Mouse (Mus musculus): ENCODE results near the gene Xlr5a. TPM values are rescaled to one million over a fixed set of nuclear protein-coding genes. Genes with fewer than 3 reads are reported as not detected.
A peak's percentile ranks its signal among the peaks of the same experiment; 100 is the strongest.
"Not testable (repeated sequence)": the region's sequence is repeated elsewhere in the genome, so short reads cannot be mapped to it uniquely, and the experiment has no call there.

Xlr5a gene
- total RNA-seq (2017) = not detected in 2 replicates

DNA sequence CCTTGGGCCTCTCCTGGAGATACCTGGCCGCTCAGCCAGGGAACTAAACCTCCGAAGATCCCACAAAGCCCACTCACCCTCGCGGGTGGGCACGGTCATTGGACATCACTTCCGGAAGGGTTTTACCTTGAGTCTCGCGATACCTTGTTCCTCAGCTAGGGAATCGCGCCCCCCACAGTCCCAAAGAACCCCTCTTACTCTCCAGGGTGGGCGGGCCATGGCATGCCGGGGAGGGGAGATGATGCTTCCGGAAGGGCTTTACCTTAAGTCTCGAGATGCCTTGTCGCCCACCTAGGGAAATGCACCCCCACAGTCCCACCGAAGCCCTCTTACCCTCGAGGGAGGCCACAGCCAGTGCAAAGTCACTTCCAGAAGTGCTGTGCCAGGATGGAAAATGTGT, at the start of gene Xlr5a, which contains the start of gene Xlr5c:
Gene Xlr5a (minus strand): TSS at position 101 of the 400 bp plus-strand sequence.
Gene Xlr5c (minus strand): TSS at position 101 of the 400 bp plus-strand sequence.
- ATAC-seq (replicated peaks in 1 of 2; ENCODE audit: insufficient read depth in 1 of 2, low FRiP score in 2 of 2, low TSS enrichment in 1 of 2, low read depth in 1 of 2, poor library complexity in 2 of 2, severe bottlenecking in 2 of 2) = not testable (repeated sequence)

DNA sequence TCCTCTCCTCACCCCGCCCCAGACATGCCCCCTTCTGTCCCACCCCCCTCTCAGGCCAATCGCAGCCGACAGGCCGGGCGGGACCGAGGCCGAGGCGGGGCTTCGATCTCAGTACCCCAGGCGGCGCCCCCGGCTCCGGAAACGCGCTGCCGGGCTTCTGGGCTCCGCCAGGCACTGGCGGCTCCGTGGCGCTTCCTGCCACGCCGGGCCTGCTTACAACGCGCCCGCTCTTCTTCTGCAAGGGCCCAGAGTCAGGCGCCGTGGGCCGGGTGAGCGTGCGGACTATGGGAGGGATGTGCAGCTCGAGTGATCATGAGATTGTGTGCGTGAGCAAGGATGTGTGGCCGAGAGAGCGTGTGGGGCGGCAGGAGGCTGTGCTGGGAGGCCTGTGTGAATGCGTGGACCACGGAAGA, 49.7 kb upstream of the Xlr5a start, which contains the start of gene Zfp275:
Gene Zfp275 (plus strand): TSS at position 139 of the 413 bp plus-strand sequence.
- peak; percentile 94 to 96 for ATAC-seq (replicated peaks in 1 of 2; ENCODE audit: insufficient read depth in 1 of 2, low FRiP score in 2 of 2, low TSS enrichment in 1 of 2, low read depth in 1 of 2, poor library complexity in 2 of 2, severe bottlenecking in 2 of 2)

DNA sequence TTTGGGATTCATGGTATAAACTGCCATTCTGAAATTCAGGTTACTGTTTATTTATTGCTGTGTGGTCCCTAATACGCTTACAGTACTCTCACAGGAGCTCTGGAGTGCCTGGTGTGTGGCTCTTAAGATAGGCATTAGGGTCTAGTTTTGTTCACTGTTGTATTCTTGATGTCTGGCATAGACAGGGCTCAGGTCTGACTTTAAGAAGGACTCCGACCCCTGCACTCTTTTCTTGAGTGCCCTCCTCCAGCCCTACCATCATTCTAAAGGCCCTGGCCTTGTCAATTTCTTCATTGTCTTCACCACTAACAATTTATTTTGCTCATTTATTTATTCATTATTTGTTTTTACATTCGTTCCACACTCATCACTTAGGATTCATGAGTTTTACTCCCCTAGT, 49.3 kb upstream of the Xlr5a start:
- ATAC-seq (replicated peaks in 1 of 2; ENCODE audit: insufficient read depth in 1 of 2, low FRiP score in 2 of 2, low TSS enrichment in 1 of 2, low read depth in 1 of 2, poor library complexity in 2 of 2, severe bottlenecking in 2 of 2) = 0 out of 4 replicates have a peak, but pooled peaks of 1 of the 2 experiments have one; percentile 13

DNA sequence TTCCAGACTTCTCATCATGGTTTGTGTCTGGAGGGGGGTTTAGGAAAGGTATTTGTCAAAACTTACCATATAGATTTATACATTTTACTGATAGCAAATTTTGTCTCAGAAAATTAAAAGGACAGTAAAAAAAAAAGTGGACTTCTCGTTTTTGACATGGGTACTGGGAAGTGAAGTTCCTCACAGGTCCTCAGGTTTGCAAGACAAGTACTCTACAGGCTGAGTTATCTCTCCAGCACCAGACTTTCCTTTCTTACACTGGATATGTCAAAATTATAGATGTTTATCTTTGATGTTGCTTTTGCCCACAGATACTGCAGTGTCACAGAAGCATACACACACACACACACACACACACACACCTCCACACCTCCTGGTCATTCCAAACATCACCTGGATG, 48.7 kb upstream of the Xlr5a start:
- no peak for ATAC-seq (replicated peaks in 1 of 2; ENCODE audit: insufficient read depth in 1 of 2, low FRiP score in 2 of 2, low TSS enrichment in 1 of 2, low read depth in 1 of 2, poor library complexity in 2 of 2, severe bottlenecking in 2 of 2)

DNA sequence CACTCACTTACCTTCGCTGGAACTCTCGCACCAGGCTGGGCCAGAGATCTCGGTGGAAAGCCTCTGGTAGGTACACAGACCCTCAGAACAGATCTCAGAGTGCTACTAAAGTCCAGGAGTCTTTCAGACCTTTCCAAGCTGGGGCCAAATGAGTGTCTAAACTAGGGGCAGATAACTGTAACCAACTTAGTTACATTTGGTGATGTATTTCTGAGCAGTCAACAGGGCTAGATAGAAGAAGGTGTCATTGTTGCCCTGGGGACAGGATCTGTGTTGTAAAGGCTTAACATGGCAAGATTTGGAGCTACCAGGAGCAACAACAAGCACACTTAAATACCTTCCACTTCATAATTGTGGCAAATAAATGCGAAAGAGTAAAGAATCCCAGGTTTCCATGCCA, 44.0 kb upstream of the Xlr5a start, which contains the start of gene Gm45015:
Gene Gm45015 (minus strand): TSS at position 101 of the 400 bp plus-strand sequence.
- no peak for ATAC-seq (replicated peaks in 1 of 2; ENCODE audit: insufficient read depth in 1 of 2, low FRiP score in 2 of 2, low TSS enrichment in 1 of 2, low read depth in 1 of 2, poor library complexity in 2 of 2, severe bottlenecking in 2 of 2)

DNA sequence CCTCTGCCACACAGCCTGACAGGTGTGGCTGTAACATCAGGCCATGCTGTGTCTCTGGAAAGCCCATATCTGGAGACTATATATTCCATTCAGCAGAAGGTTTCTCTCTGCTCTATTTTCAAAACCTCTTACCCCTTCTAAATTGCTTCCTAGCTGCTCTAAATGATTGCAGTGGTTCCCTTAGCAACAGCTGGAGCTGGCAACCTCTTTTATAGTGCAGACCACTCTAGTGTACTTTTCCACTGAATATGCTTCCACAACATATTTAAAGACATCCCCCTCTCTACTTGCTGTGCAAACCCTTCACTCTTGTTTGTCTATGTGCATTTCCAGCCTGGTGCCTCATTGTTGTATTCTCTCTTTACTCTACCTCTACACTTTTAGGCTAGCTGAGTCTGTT, 40.8 kb upstream of the Xlr5a start:
- ATAC-seq (replicated peaks in 1 of 2; ENCODE audit: insufficient read depth in 1 of 2, low FRiP score in 2 of 2, low TSS enrichment in 1 of 2, low read depth in 1 of 2, poor library complexity in 2 of 2, severe bottlenecking in 2 of 2) = no peak

DNA sequence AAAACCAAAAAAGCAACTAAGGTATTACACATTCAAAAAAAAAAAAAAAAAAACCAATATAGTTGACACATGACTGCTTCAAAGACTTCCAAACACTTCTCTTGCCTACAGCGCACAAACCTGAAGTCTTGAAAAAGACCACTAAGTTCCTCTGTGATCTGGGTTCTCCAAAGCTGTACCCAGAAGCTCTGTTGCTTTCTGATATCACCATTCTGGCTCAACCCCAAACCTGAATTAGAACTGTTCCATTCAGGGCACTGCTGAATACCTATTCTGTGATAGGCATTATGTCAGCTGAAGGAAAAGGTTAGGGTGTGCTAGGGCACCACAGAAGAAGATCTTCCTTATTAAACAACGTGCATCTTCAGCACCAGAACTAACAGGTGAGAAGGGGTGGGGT, 34.4 kb upstream of the Xlr5a start:
- ATAC-seq (replicated peaks in 1 of 2; ENCODE audit: insufficient read depth in 1 of 2, low FRiP score in 2 of 2, low TSS enrichment in 1 of 2, low read depth in 1 of 2, poor library complexity in 2 of 2, severe bottlenecking in 2 of 2) = no peak

DNA sequence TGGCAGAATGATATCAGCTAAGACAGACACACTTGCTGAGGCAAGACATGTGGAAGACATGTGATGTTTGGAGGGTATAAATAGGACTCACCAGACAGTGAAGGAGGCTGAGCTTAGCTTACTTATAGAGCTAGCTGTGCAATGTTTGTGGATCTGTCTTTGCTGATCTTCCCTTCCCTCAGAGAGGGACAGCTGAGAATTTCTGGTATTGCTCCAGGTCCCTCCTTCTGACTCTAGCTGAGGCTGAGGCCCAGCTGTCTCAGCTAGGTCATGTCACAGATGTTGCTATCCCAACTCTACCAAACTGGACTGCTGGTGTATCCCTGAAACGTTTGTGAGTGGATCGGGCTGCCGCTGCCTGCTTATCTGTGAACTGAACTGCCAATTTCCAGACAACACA, 28.3 kb upstream of the Xlr5a start:
- ATAC-seq (replicated peaks in 1 of 2; ENCODE audit: insufficient read depth in 1 of 2, low FRiP score in 2 of 2, low TSS enrichment in 1 of 2, low read depth in 1 of 2, poor library complexity in 2 of 2, severe bottlenecking in 2 of 2) = no peak

DNA sequence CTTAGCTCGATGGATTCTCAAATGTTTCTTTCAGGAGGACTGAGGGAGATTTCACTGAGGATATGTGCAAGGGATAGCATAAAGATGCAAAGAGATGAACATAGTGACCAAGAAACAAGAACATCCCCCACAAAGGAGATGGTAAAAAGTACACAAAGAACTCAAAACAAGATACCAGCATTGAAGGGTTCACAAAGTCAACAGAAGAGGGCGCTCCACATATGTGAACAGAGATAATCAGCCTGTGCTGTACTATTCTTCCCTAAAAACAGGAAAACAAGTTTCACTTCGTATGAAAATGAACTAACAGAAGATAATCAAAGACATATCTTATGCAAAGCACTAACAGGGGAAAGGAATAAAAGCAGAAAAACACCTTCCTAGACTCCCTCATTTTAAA, 19.7 kb upstream of the Xlr5a start:
- ATAC-seq (replicated peaks in 1 of 2; ENCODE audit: insufficient read depth in 1 of 2, low FRiP score in 2 of 2, low TSS enrichment in 1 of 2, low read depth in 1 of 2, poor library complexity in 2 of 2, severe bottlenecking in 2 of 2) = no peak

DNA sequence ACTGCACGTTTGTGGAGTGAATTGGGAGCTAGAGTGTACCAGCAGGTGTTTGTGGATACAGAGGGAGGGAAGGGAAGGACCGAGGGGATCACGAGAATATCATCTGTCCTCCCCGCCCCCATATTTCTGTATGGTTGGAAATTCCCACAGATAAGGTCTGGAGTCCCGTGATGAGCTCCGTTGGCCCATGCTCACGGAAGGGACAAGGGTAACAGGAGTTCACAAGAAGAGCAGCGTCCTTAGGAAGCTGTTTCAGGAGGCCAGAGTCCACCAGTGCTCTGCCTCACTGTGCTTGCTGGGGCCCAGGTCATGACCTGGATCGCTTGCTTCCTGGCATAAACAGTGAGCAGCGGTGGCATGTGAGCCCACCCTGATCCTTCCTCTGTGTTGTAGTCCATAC, 3.0 kb upstream of the Xlr5a start:
- not testable (repeated sequence) for ATAC-seq (replicated peaks in 1 of 2; ENCODE audit: insufficient read depth in 1 of 2, low FRiP score in 2 of 2, low TSS enrichment in 1 of 2, low read depth in 1 of 2, poor library complexity in 2 of 2, severe bottlenecking in 2 of 2)

DNA sequence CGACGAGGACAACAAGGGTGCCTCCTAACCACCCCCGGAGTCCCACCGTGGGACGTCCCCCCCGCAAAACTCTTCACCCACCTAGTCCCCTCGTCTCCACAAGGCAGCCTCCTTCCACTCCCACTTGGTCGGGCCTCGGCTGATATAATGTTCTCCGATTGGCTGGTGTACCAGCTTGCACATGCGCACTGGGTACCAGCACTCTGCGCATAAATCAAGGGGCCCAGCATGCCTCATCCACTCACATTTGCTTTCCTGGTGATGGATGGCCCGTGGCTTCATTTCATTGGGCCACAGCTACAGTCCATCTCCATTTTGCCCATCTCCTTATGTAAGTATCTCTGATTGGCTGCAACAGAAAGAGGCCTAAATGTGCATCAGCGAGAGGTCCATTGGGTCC, 27.5 kb downstream of the Xlr5a start, which contains the start of gene Xlr3c:
Gene Xlr3c (minus strand): TSS at position 121 of the 400 bp plus-strand sequence.
- ATAC-seq (replicated peaks in 1 of 2; ENCODE audit: insufficient read depth in 1 of 2, low FRiP score in 2 of 2, low TSS enrichment in 1 of 2, low read depth in 1 of 2, poor library complexity in 2 of 2, severe bottlenecking in 2 of 2) = not testable (repeated sequence)

DNA sequence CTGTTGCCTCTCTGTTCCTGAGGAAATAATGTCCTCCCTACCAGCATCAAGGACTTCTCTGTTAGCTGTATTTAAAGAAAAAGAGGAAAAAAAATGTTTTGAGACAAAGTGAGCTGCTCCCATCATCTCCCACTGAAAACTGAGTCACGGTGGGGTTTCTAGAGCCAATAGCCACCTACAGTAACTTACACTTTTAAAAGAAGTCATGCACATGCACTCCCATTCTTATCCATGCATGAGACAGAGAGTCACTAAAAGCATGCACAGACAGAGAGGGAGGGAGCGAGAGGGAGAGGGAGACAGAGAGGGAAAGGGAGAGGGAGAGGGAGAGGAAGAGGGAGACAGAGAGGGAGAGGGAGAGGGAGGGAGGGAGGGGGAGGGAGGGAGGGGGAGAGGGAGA, 30.3 kb downstream of the Xlr5a start:
- not testable (repeated sequence) for ATAC-seq (replicated peaks in 1 of 2; ENCODE audit: insufficient read depth in 1 of 2, low FRiP score in 2 of 2, low TSS enrichment in 1 of 2, low read depth in 1 of 2, poor library complexity in 2 of 2, severe bottlenecking in 2 of 2)

DNA sequence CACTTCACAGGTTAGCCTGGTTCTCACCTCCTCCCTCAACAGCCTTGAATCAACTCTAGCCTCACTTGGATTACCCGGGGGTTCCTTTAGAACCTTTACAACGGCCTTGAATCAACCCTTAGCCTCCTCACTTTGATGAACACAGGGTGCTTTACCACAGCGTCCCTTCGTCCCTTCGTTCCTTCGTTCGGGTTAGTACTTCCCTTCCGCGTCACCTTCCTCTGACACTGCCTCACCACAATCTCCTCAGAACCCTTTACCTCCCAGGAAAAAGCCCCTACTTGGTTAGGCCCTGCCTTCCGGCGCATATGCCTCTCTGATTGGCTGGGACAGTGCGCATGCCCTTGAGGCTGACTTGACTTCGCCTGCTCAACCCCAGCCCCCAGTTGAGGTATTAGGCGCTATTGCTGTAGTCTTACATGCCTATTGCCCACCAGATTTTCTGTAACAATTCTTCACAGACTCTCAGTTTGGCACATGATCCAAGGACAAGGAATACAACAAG, 49.9 kb downstream of the Xlr5a start, which contains the start of gene Xlr4c:
Gene Xlr4c (minus strand): TSS at position 310 of the 505 bp plus-strand sequence.
- ATAC-seq (replicated peaks in 1 of 2; ENCODE audit: insufficient read depth in 1 of 2, low FRiP score in 2 of 2, low TSS enrichment in 1 of 2, low read depth in 1 of 2, poor library complexity in 2 of 2, severe bottlenecking in 2 of 2) = not testable (repeated sequence)

DNA sequence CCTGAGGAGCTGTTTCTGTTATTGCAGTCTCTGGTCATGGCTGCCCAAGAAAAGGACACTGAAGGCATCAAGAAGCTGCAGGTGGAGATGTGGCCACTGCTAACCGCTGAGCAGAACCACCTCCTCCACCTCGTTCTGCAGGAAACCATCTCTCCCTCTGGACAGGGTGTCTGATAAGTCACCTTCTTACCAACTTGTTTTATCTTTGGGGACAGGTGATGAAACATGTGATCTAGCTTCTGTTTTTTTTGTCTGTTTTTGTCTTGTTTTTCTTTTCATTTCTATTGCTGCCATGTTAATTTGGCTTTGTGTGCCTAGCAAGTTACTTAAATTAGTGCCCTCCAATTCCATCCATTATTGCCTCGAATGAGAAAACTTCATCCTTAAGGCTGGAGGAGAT, 63.5 kb downstream of the Xlr5a start:
- no peak for ATAC-seq (replicated peaks in 1 of 2; ENCODE audit: insufficient read depth in 1 of 2, low FRiP score in 2 of 2, low TSS enrichment in 1 of 2, low read depth in 1 of 2, poor library complexity in 2 of 2, severe bottlenecking in 2 of 2)

DNA sequence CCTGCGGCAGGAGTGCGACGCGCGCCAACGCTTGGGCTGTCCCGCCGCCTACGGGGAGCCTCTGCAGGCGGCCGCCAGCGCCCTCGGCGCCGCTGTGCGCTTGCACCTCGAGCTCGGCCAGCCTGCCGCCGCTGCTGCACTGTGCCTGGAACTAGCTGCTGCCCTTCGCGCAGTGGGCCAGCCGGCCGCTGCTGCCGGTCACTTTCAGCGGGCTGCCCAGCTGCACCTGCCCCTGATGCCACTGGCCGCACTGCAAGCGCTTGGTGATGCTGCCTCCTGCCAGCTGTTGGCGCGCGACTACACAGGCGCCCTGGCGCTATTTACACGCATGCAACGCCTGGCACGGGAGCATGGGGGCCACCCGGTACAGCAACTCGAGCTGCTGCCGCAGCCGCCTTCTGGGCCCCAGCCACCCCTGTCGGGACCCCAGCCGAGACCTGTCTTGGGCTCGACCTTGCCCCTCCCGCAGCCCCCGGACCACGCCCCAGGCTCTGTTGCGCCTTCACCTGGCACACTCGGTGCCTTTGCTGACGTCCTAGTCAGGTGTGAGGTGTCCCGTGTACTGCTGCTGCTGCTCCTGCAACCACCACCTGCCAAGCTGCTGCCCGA, 64.1 kb downstream of the Xlr5a start:
- ATAC-seq (replicated peaks in 1 of 2; ENCODE audit: insufficient read depth in 1 of 2, low FRiP score in 2 of 2, low TSS enrichment in 1 of 2, low read depth in 1 of 2, poor library complexity in 2 of 2, severe bottlenecking in 2 of 2) = peak; percentile 25 to 50; a peak in 1 of 4 replicates

DNA sequence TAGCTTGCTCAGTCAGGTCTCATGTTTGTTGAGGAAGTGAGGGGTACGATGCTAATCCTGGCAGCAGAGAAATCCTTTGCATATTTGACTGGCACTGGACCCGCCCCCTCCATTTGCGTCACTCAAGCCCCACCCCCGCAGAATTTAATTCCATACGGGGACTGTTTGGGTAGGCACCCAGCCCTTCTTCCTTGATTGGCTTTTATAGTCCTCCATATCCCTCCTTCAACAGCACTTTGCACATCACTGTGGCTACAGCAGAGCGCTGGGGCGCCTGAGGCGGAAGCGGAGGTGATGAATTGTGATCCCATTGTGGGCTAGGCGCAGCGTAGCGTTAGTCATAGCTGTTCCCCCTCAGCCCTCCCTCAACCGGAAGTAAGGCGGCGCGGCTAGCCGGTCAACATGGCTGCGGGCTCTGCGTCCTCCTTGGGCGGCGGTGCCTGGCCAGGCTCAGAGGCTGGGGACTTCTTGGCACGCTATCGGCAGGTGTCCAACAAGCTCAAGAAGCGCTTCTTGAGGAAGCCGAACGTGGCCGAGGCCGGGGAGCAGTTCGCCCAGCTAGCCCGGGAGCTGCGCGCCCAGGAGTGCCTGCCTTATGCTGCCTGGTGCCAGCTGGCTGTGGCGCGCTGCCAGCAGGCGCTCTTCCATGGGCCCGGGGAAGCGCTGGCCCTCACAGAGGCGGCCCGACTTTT, 64.7 kb downstream of the Xlr5a start, which contains the start of gene F8a:
Gene F8a (plus strand): TSS at position 378 of the 692 bp plus-strand sequence.
- ATAC-seq (replicated peaks in 1 of 2; ENCODE audit: insufficient read depth in 1 of 2, low FRiP score in 2 of 2, low TSS enrichment in 1 of 2, low read depth in 1 of 2, poor library complexity in 2 of 2, severe bottlenecking in 2 of 2) = peak; percentile 98

DNA sequence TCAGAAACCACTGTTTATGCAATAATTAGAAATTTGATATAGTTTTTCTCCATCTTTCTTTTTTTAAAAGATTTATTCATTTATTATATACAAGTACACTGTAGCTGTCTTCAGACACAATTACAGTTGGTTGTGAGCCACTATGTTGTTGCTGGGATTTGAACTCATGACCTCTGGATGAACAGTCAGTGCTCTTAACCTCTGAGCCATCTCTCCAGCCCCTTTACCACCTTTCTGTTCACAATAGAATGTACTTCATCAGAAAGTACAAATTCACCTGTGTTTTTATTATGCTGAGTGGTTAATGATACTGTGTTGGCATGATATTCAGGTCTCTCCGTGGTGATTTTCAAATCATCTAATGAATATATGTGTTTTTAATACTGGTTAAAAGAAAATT, 67.4 kb downstream of the Xlr5a start:
- no peak for ATAC-seq (replicated peaks in 1 of 2; ENCODE audit: insufficient read depth in 1 of 2, low FRiP score in 2 of 2, low TSS enrichment in 1 of 2, low read depth in 1 of 2, poor library complexity in 2 of 2, severe bottlenecking in 2 of 2)

Data from hematopoietic stem cell, adult 5-6 weeks (primary cell).